Mouse (Mus musculus) urinary bladder, postnatal 36 days (tissue): ENCODE data around the gene Tmbim7.
"Not testable (repeated sequence)": the region's sequence is repeated elsewhere in the genome, so short reads cannot be mapped to it uniquely, and the experiment has no call there.

Experiments used
- DNase-seq, 2 experiments: peaks; one replicate each; pipeline ENCODE4 v3.0.0; 2022; ENCODE audit warnings: low spot score in 2 of 2, mixed read lengths in 1 of 2

The Tmbim7 gene

GRCm38 (mm10) chr5:3650881-3651280, at the start of gene Tmbim7:
TSS of gene Tmbim7 (plus strand) at chr5:3651181.
- no peak for DNase-seq

- DNase-seq, result no peak
Observed at GRCm38 (mm10) chr5:3607114-3607513, 43.9 kb upstream of the Tmbim7 start.

- no peak for DNase-seq
Observed at GRCm38 (mm10) chr5:3609241-3609640, 41.7 kb upstream of the Tmbim7 start.

- DNase-seq, result not testable (repeated sequence)
Observed at GRCm38 (mm10) chr5:3611835-3612234, 39.1 kb upstream of the Tmbim7 start.

GRCm38 (mm10) chr5:3620486-3620885, 30.5 kb upstream of the Tmbim7 start:
- no peak for DNase-seq

GRCm38 (mm10) chr5:3630055-3630454, 20.9 kb upstream of the Tmbim7 start:
- no peak for DNase-seq

GRCm38 (mm10) chr5:3631512-3632271, 19.3 kb upstream of the Tmbim7 start:
- no peak for DNase-seq

- no peak for DNase-seq
Observed at GRCm38 (mm10) chr5:3632285-3632684, 18.7 kb upstream of the Tmbim7 start.

- DNase-seq, result no peak
Observed at GRCm38 (mm10) chr5:3633315-3633714, 17.7 kb upstream of the Tmbim7 start.

GRCm38 (mm10) chr5:3633951-3634350, 17.0 kb upstream of the Tmbim7 start:
- no peak for DNase-seq

- no peak for DNase-seq
Observed at GRCm38 (mm10) chr5:3635286-3635685, 15.7 kb upstream of the Tmbim7 start.

GRCm38 (mm10) chr5:3644621-3645020, 6.4 kb upstream of the Tmbim7 start:
- DNase-seq, result no peak

- no peak for DNase-seq
Observed at GRCm38 (mm10) chr5:3645326-3645725, 5.7 kb upstream of the Tmbim7 start.

- DNase-seq, result no peak
Observed at GRCm38 (mm10) chr5:3646539-3646938, 4.4 kb upstream of the Tmbim7 start.

- DNase-seq, result peak; percentile 9 to 29
Observed at GRCm38 (mm10) chr5:3646991-3647707, 3.8 kb upstream of the Tmbim7 start.

GRCm38 (mm10) chr5:3647708-3648121, 3.3 kb upstream of the Tmbim7 start:
- peak; percentile 72 to 87 for DNase-seq

GRCm38 (mm10) chr5:3648206-3648848, 2.7 kb upstream of the Tmbim7 start:
- DNase-seq, result no peak

- DNase-seq, result no peak
Observed at GRCm38 (mm10) chr5:3648849-3649210, 2.2 kb upstream of the Tmbim7 start.

- DNase-seq, result no peak
Observed at GRCm38 (mm10) chr5:3651621-3652020, 640 bp downstream of the Tmbim7 start.

GRCm38 (mm10) chr5:3652903-3653575, 2.1 kb downstream of the Tmbim7 start:
- DNase-seq, result not testable (repeated sequence)

- no peak for DNase-seq
Observed at GRCm38 (mm10) chr5:3653801-3654200, 2.8 kb downstream of the Tmbim7 start.

- DNase-seq, result no peak
Observed at GRCm38 (mm10) chr5:3657085-3657484, 6.1 kb downstream of the Tmbim7 start, which contains the start of gene Gatad1. TSS of gene Gatad1 (minus strand) at chr5:3657185.
